Mouse (Mus musculus) lung, embryonic 14.5 days (tissue): ENCODE measurements around the gene Ezh1. TPM values are rescaled to one million over a fixed set of nuclear protein-coding genes. Genes with fewer than 3 reads are reported as not detected.

Experiments used
- ATAC-seq: fragments of 200-750 bp; cut with Nextera tagmentation; 2 replicates; pipeline ENCODE4 v1.8.0; 2017; ENCODE audit warnings: mild to moderate bottlenecking, moderate TSS enrichment, moderate library complexity; ENCODE audit not compliant: insufficient read depth
- DNase-seq: peaks from one replicate; pipeline ENCODE4 v3.0.0-alpha.2; 2015
- H3K27ac ChIP-seq: fragments of 300-500 bp; sonication (generic); 2 replicates; pipeline ENCODE4 v1.5.1; 2014; ENCODE audit warnings: low read depth, mild to moderate bottlenecking, moderate library complexity
- H3K27me3 ChIP-seq: fragments of 300-500 bp; sonication (generic); 2 replicates; pipeline ENCODE4 v1.6.1; 2014; ENCODE audit warnings: low read length, control low read depth; ENCODE audit not compliant: insufficient read depth
- H3K36me3 ChIP-seq: fragments of 300-500 bp; sonication (generic); 2 replicates; pipeline ENCODE4 v1.6.1; 2014; ENCODE audit warnings: control low read depth; ENCODE audit not compliant: insufficient read depth
- H3K4me1 ChIP-seq: fragments of 300-500 bp; sonication (generic); 2 replicates; pipeline ENCODE4 v1.6.1; 2014; ENCODE audit warnings: antibody characterized with exemption, control low read depth; ENCODE audit not compliant: insufficient read depth
- H3K4me2 ChIP-seq: fragments of 300-500 bp; sonication (generic); 2 replicates; pipeline ENCODE4 v1.6.1; 2014; ENCODE audit warnings: mild to moderate bottlenecking
- H3K4me3 ChIP-seq: fragments of 300-500 bp; sonication (generic); 2 replicates; pipeline ENCODE4 v1.5.1; 2014; ENCODE audit warnings: low read depth, low read length
- H3K9ac ChIP-seq: fragments of 300-500 bp; sonication (generic); 2 replicates; pipeline ENCODE4 v1.6.1; 2014
- H3K9me3 ChIP-seq: fragments of 300-500 bp; sonication (generic); 2 replicates; pipeline ENCODE4 v1.6.1; 2016; ENCODE audit warnings: low read depth, low read length, control low read depth
- CTCF ChIP-seq: IDR thresholded peaks from 2 replicates; pipeline ENCODE4 v1.5.1; 2016; ENCODE audit warnings: antibody characterized with exemption, low read depth
- WGBS: fragments of 180-500 bp; shearing (Covaris S2); extraction: QIAGEN DNeasy Blood & Tissue Kit; methylation state at CpG from one replicate; pipeline ENCODE4 v1.1.7; 2014; 5-methylcytosine and 5-hydroxymethylcytosine counted together
- polyA plus RNA-seq: library from polyadenylated mRNA; unstranded; fragments of >200 nt; fragmentation: Nextera tagmentation; extraction: Ambion mirVana; gene quantifications from 2 replicates; pipeline ENCODE4 v1.2.1, GENCODE M21; 2014

Ezh1 gene
- polyA plus RNA-seq, 1 experiment from 2014 or later: 18.9 TPM

- Histone ChIP-seq H3K4me1 (peaks cover 10% of the 10 kb centered on the region), H3K4me3 (peak overlapping the region; percentile 81), H3K4me2 (peak overlapping the region; percentile 70), H3K36me3 (no peaks in the 10 kb centered on the region), H3K27ac (peak overlapping the region; percentile 82), H3K9ac (peak overlapping the region; percentile 77), H3K27me3 (no peaks in the 10 kb centered on the region), H3K9me3 (no peaks in the 10 kb centered on the region)
- TF ChIP-seq CTCF: no peak
- 16% methylated on average over 25 of the region's 25 CpGs for WGBS
- no peak for DNase-seq
- no peak for ATAC-seq
Observed at GRCm38 (mm10) chr11:101225331-101226064, 765 bp downstream of the Ezh1 start.

DNA sequence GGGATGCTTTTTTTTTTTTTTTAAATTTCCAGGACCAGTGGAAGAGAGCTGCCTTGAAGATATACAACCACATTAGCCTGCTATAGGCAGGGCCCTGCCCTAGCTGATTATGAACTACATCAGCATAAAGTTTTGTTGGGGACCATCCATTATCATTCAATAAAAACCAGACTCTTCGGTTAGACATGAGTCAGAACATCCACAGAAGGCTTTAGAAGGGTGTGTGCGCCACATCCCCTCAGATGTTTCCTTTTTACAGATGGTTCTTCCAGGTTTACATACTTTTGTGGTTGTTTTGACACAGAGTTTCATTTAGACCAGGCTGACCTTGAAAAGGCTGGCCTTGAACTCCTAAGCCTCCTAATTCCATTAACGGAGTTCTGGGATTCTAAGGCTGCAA lies 1.9 kb downstream of the Ezh1 start:
- DNase-seq (no peak), ATAC-seq (no peak)
- no peaks in the 10 kb centered on the region for H3K36me3 ChIP-seq
- no peaks in the 10 kb centered on the region for H3K27me3 ChIP-seq
- no peak overlapping the region for H3K4me3 ChIP-seq
- TF ChIP-seq CTCF: no peak
- no peaks in the 10 kb centered on the region for H3K9me3 ChIP-seq
- H3K27ac ChIP-seq: no peak overlapping the region
- H3K9ac ChIP-seq: no peak overlapping the region
- H3K4me1 ChIP-seq: peaks cover 2% of the 10 kb centered on the region
- 77% methylated on average over 3 of the region's 3 CpGs for WGBS
- H3K4me2 ChIP-seq: no peak overlapping the region

GRCm38 (mm10) chr11:101221306-101221986 lies 4.8 kb downstream of the Ezh1 start:
- Histone ChIP-seq H3K27me3 (no peaks in the 10 kb centered on the region), H3K4me3 (no peak overlapping the region), H3K4me2 (no peak overlapping the region), H3K27ac (no peak overlapping the region), H3K9me3 (no peaks in the 10 kb centered on the region), H3K9ac (no peak overlapping the region), H3K36me3 (peaks cover 14% of the 10 kb centered on the region; the same call in 1 of the 2 replicates), H3K4me1 (peaks cover 2% of the 10 kb centered on the region; the same call in 1 of the 2 replicates)
- no peak for ATAC-seq
- 79% methylated on average over 8 of the region's 8 CpGs for WGBS
- DNase-seq: no peak
- no peak for TF ChIP-seq CTCF

DNA sequence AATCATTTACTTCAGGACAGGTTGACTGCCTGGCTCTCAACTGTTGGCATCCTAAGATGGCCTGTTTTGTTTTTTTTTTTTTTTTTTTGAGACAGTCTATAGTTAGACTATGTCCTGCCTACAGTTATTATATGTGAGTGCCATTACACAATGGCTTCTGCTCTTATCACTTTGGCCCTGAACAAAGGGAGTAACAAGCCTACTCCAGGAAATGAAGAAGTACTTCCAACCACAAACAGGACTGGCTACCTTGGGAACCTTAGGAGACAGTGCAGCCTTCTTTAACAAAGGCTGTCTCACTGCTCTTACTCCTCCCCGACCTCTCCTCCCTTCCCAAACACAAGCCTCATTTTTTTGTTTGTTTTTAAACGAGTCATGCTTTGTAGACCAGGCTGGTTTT lies 5.4 kb downstream of the Ezh1 start:
- Histone ChIP-seq H3K4me2 (no peak overlapping the region), H3K9me3 (no peaks in the 10 kb centered on the region), H3K36me3 (peaks cover 18% of the 10 kb centered on the region), H3K9ac (no peak overlapping the region), H3K4me1 (peaks cover 2% of the 10 kb centered on the region; the same call in 1 of the 2 replicates), H3K4me3 (no peak overlapping the region), H3K27ac (no peak overlapping the region), H3K27me3 (no peaks in the 10 kb centered on the region)
- ATAC-seq (no peak), DNase-seq (no peak)
- 28% methylated on average over 2 of the region's 2 CpGs for WGBS
- no peak for TF ChIP-seq CTCF

- 77% methylated on average over 10 of the region's 10 CpGs for WGBS
- no peak overlapping the region for H3K4me2 ChIP-seq
- no peak overlapping the region for H3K27ac ChIP-seq
Observed at GRCm38 (mm10) chr11:101218436-101219055, 7.7 kb downstream of the Ezh1 start.

DNA sequence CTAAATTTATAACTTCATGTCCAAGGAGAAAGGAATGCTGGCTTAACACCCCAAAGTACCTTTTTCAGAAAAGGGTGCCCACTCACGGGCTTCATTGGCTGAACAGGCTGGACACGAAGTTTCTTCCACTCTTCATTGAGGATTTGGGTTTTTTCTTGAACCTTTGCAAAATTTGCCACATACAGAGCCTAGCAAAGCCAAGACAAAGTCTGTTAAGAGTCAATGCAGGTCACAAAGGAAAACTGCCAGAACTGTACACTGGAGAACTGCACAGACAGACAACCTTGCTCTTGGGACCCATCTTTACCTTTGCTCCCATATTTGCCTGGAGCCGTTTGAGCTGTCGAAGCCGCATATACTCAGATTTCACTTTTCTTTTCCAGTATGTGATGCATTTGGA lies 9.3 kb downstream of the Ezh1 start:
- WGBS: 90% methylated on average over 5 of the region's 5 CpGs

More at GRCm38 (mm10) chr11:101218436-101219055, 7.7 kb downstream of the Ezh1 start:
- Histone ChIP-seq H3K4me1 (no peaks in the 10 kb centered on the region), H3K9me3 (no peaks in the 10 kb centered on the region), H3K4me3 (no peak overlapping the region), H3K9ac (no peak overlapping the region), H3K36me3 (peaks cover 39% of the 10 kb centered on the region), H3K27me3 (no peaks in the 10 kb centered on the region)
- no peak for TF ChIP-seq CTCF
- no peak for ATAC-seq
- DNase-seq: no peak

GRCm38 (mm10) chr11:101211970-101212369 lies 14.3 kb downstream of the Ezh1 start:
- Histone ChIP-seq H3K4me1 (no peaks in the 10 kb centered on the region), H3K36me3 (peaks cover 72% of the 10 kb centered on the region), H3K4me3 (no peak overlapping the region), H3K4me2 (no peak overlapping the region), H3K27ac (no peak overlapping the region), H3K9me3 (no peaks in the 10 kb centered on the region), H3K9ac (no peak overlapping the region), H3K27me3 (no peaks in the 10 kb centered on the region)
- DNase-seq (peak; percentile 97), ATAC-seq (peak; percentile 71)
- TF ChIP-seq CTCF: peak; percentile 82
- 49% methylated on average over 3 of the region's 3 CpGs for WGBS

More for the DNA sequence above, 9.3 kb downstream of the Ezh1 start:
- Histone ChIP-seq H3K4me3 (no peak overlapping the region), H3K36me3 (peaks cover 47% of the 10 kb centered on the region), H3K9ac (no peak overlapping the region), H3K27ac (no peak overlapping the region), H3K4me1 (no peaks in the 10 kb centered on the region), H3K9me3 (no peaks in the 10 kb centered on the region), H3K27me3 (no peaks in the 10 kb centered on the region), H3K4me2 (no peak overlapping the region)
- no peak for DNase-seq
- ATAC-seq: no peak
- TF ChIP-seq CTCF: no peak
